Mouse (Mus musculus): ENCODE measurements at regions not wholly inside any gene's neighbourhood (a gene's known extent, or its start where the extent isn't known, plus 50 kb on each side); places are given as distances from the start of the nearest gene placed in this dataset.

GRCm38 (mm10) chr2:115460028-115460881 is 121.3 kb upstream of the BC052040 start:
- no peaks in the 10 kb centered on the region for H3K9me3 ChIP-seq (replicated peaks)
- ATAC-seq (ENCODE audit: extremely low read depth, insufficient number of reproducible peaks, low FRiP score, poor library complexity, severe bottlenecking): no peak
- no peaks in the 10 kb centered on the region for H3K4me1 ChIP-seq (ENCODE audit: insufficient read depth, low read depth, low read length)
- no peak for TF ChIP-seq POLR2AphosphoS5 (IDR thresholded peaks at IDR 0.05; ENCODE audit: insufficient replicate concordance, low read depth, low read length)
- TF ChIP-seq GATA2 (IDR thresholded peaks at IDR 0.05; ENCODE audit: borderline replicate concordance, low read depth, low read length): no peak
- TF ChIP-seq GATA1 (IDR thresholded peaks at IDR 0.05; ENCODE audit: borderline replicate concordance, low read length): no peak
- TF ChIP-seq TAL1 (conservative IDR thresholded peaks at IDR 0.05; ENCODE audit: low read depth, low read length): no peak
- no peak for TF ChIP-seq CTCF (IDR thresholded peaks at IDR 0.05; ENCODE audit: low read depth, low read length)
- no peak for DNase-seq (ENCODE audit: low spot score)
- H3K27me3 ChIP-seq (ENCODE audit: insufficient read depth, low read length): no peaks in the 10 kb centered on the region
- no peaks in the 10 kb centered on the region for H3K36me3 ChIP-seq (replicated peaks)
- H3K4me3 ChIP-seq (ENCODE audit: low read depth, low read length): no peak overlapping the region

GRCm38 (mm10) chr2:115460882-115461151 is 120.7 kb upstream of the BC052040 start:
- H3K4me1 ChIP-seq (ENCODE audit: insufficient read depth, low read depth, low read length): no peaks in the 10 kb centered on the region
- DNase-seq (ENCODE audit: low spot score): no peak
- H3K27me3 ChIP-seq (ENCODE audit: insufficient read depth, low read length): no peaks in the 10 kb centered on the region
- no peak for ATAC-seq (ENCODE audit: extremely low read depth, insufficient number of reproducible peaks, low FRiP score, poor library complexity, severe bottlenecking)
- no peaks in the 10 kb centered on the region for H3K9me3 ChIP-seq (replicated peaks)
- no peaks in the 10 kb centered on the region for H3K36me3 ChIP-seq (replicated peaks)
- TF ChIP-seq GATA2 (IDR thresholded peaks at IDR 0.05; ENCODE audit: borderline replicate concordance, low read depth, low read length) (no peak), POLR2AphosphoS5 (IDR thresholded peaks at IDR 0.05; ENCODE audit: insufficient replicate concordance, low read depth, low read length) (no peak), TAL1 (conservative IDR thresholded peaks at IDR 0.05; ENCODE audit: low read depth, low read length) (no peak), GATA1 (IDR thresholded peaks at IDR 0.05; ENCODE audit: borderline replicate concordance, low read length) (no peak), CTCF (IDR thresholded peaks at IDR 0.05; ENCODE audit: low read depth, low read length) (no peak)
- no peak overlapping the region for H3K4me3 ChIP-seq (ENCODE audit: low read depth, low read length)

- H3K27me3 ChIP-seq (ENCODE audit: insufficient read depth, low read length): no peaks in the 10 kb centered on the region
- no peak overlapping the region for H3K4me3 ChIP-seq (ENCODE audit: low read depth, low read length)
- no peak for TF ChIP-seq POLR2AphosphoS5 (IDR thresholded peaks at IDR 0.05; ENCODE audit: insufficient replicate concordance, low read depth, low read length)
- no peak for TF ChIP-seq TAL1 (conservative IDR thresholded peaks at IDR 0.05; ENCODE audit: low read depth, low read length)
- TF ChIP-seq GATA2 (IDR thresholded peaks at IDR 0.05; ENCODE audit: borderline replicate concordance, low read depth, low read length): no peak
- no peak for TF ChIP-seq CTCF (IDR thresholded peaks at IDR 0.05; ENCODE audit: low read depth, low read length)
- TF ChIP-seq GATA1 (IDR thresholded peaks at IDR 0.05; ENCODE audit: borderline replicate concordance, low read length): no peak
- DNase-seq (ENCODE audit: low spot score) (no peak), ATAC-seq (ENCODE audit: extremely low read depth, insufficient number of reproducible peaks, low FRiP score, poor library complexity, severe bottlenecking) (no peak)
- no peaks in the 10 kb centered on the region for H3K4me1 ChIP-seq (ENCODE audit: insufficient read depth, low read depth, low read length)
- no peaks in the 10 kb centered on the region for H3K36me3 ChIP-seq (replicated peaks)
- H3K9me3 ChIP-seq (replicated peaks): no peaks in the 10 kb centered on the region
Observed at GRCm38 (mm10) chr2:115466170-115466569, 115.3 kb upstream of the BC052040 start.

- DNase-seq (ENCODE audit: low spot score) (no peak), ATAC-seq (ENCODE audit: extremely low read depth, insufficient number of reproducible peaks, low FRiP score, poor library complexity, severe bottlenecking) (no peak)
- Histone ChIP-seq H3K36me3 (replicated peaks) (no peaks in the 10 kb centered on the region), H3K4me3 (ENCODE audit: low read depth, low read length) (no peak overlapping the region), H3K27me3 (ENCODE audit: insufficient read depth, low read length) (no peaks in the 10 kb centered on the region), H3K4me1 (ENCODE audit: insufficient read depth, low read depth, low read length) (no peaks in the 10 kb centered on the region), H3K9me3 (replicated peaks) (no peaks in the 10 kb centered on the region)
- no peak for TF ChIP-seq POLR2AphosphoS5 (IDR thresholded peaks at IDR 0.05; ENCODE audit: insufficient replicate concordance, low read depth, low read length)
- no peak for TF ChIP-seq GATA1 (IDR thresholded peaks at IDR 0.05; ENCODE audit: borderline replicate concordance, low read length)
- no peak for TF ChIP-seq TAL1 (conservative IDR thresholded peaks at IDR 0.05; ENCODE audit: low read depth, low read length)
- TF ChIP-seq CTCF (IDR thresholded peaks at IDR 0.05; ENCODE audit: low read depth, low read length): no peak
- TF ChIP-seq GATA2 (IDR thresholded peaks at IDR 0.05; ENCODE audit: borderline replicate concordance, low read depth, low read length): no peak
Observed at GRCm38 (mm10) chr2:115467107-115467745, 114.3 kb upstream of the BC052040 start.

- no peaks in the 10 kb centered on the region for H3K36me3 ChIP-seq (replicated peaks)
- TF ChIP-seq POLR2AphosphoS5 (IDR thresholded peaks at IDR 0.05; ENCODE audit: insufficient replicate concordance, low read depth, low read length) (no peak), GATA1 (IDR thresholded peaks at IDR 0.05; ENCODE audit: borderline replicate concordance, low read length) (no peak), TAL1 (conservative IDR thresholded peaks at IDR 0.05; ENCODE audit: low read depth, low read length) (no peak), CTCF (IDR thresholded peaks at IDR 0.05; ENCODE audit: low read depth, low read length) (no peak), GATA2 (IDR thresholded peaks at IDR 0.05; ENCODE audit: borderline replicate concordance, low read depth, low read length) (no peak)
- H3K4me3 ChIP-seq (ENCODE audit: low read depth, low read length): no peak overlapping the region
- H3K27me3 ChIP-seq (ENCODE audit: insufficient read depth, low read length): no peaks in the 10 kb centered on the region
- no peaks in the 10 kb centered on the region for H3K4me1 ChIP-seq (ENCODE audit: insufficient read depth, low read depth, low read length)
- H3K9me3 ChIP-seq (replicated peaks): no peaks in the 10 kb centered on the region
- ATAC-seq (ENCODE audit: extremely low read depth, insufficient number of reproducible peaks, low FRiP score, poor library complexity, severe bottlenecking) (no peak), DNase-seq (ENCODE audit: low spot score) (no peak)
Observed at GRCm38 (mm10) chr2:115467936-115468335, 113.6 kb upstream of the BC052040 start.

- no peaks in the 10 kb centered on the region for H3K9me3 ChIP-seq (replicated peaks)
- DNase-seq (ENCODE audit: low spot score) (no peak), ATAC-seq (ENCODE audit: extremely low read depth, insufficient number of reproducible peaks, low FRiP score, poor library complexity, severe bottlenecking) (no peak)
- no peaks in the 10 kb centered on the region for H3K4me1 ChIP-seq (ENCODE audit: insufficient read depth, low read depth, low read length)
- H3K4me3 ChIP-seq (ENCODE audit: low read depth, low read length): no peak overlapping the region
- H3K36me3 ChIP-seq (replicated peaks): no peaks in the 10 kb centered on the region
- TF ChIP-seq GATA2 (IDR thresholded peaks at IDR 0.05; ENCODE audit: borderline replicate concordance, low read depth, low read length): no peak
- no peaks in the 10 kb centered on the region for H3K27me3 ChIP-seq (ENCODE audit: insufficient read depth, low read length)
Observed at GRCm38 (mm10) chr2:115468471-115468909, 113.0 kb upstream of the BC052040 start.
